Mouse (Mus musculus): Measurements from ENCODE around the gene Clstn1. TPM values are rescaled to one million over a fixed set of nuclear protein-coding genes. Genes with fewer than 3 reads are reported as not detected.

Gene Clstn1
- polyA plus RNA-seq, 1 experiment from 2014 or later, result 36.1 TPM

GRCm38 (mm10) chr4:149578831-149579230 is 7.4 kb upstream of the Clstn1 start:
- H3K9me3 ChIP-seq (replicated peaks; ENCODE audit: control insufficient read depth, low read length), result no peaks in the 10 kb centered on the region
- H3K27ac ChIP-seq (ENCODE audit: low read depth, low read length), result no peak overlapping the region
- H3K9ac ChIP-seq (ENCODE audit: low read length), result no peak overlapping the region; the same call in 1 of the 2 replicates
- peaks cover 19% of the 10 kb centered on the region for H3K4me1 ChIP-seq (ENCODE audit: control insufficient read depth, insufficient read depth, low read length)
- no peaks in the 10 kb centered on the region for H3K27me3 ChIP-seq (replicated peaks; ENCODE audit: control insufficient read depth, insufficient read depth, low read length)
- WGBS, result 13% methylated on average over 7 of the region's 7 CpGs
- H3K4me2 ChIP-seq (ENCODE audit: low read length), result no peak overlapping the region
- H3K4me3 ChIP-seq (ENCODE audit: low read depth, low read length), result no peak overlapping the region
- DNase-seq (ENCODE audit: low spot score), result peak; percentile 60
- H3K36me3 ChIP-seq (ENCODE audit: control insufficient read depth, insufficient read depth, low read length), result no peaks in the 10 kb centered on the region
- peak; percentile 57 for ATAC-seq

GRCm38 (mm10) chr4:149585236-149585635 is 1.0 kb upstream of the Clstn1 start:
- ATAC-seq (no peak), DNase-seq (ENCODE audit: low spot score) (no peak)
- Histone ChIP-seq H3K4me3 (ENCODE audit: low read depth, low read length) (no peak overlapping the region), H3K9ac (ENCODE audit: low read length) (no peak overlapping the region), H3K27ac (ENCODE audit: low read depth, low read length) (no peak overlapping the region), H3K27me3 (replicated peaks; ENCODE audit: control insufficient read depth, insufficient read depth, low read length) (no peaks in the 10 kb centered on the region; the same call in 1 of the 2 replicates), H3K4me2 (ENCODE audit: low read length) (no peak overlapping the region), H3K9me3 (replicated peaks; ENCODE audit: control insufficient read depth, low read length) (no peaks in the 10 kb centered on the region), H3K4me1 (ENCODE audit: control insufficient read depth, insufficient read depth, low read length) (0 out of 2 replicates have a peak, but pooled peaks cover 5% of the 10 kb centered on the region), H3K36me3 (ENCODE audit: control insufficient read depth, insufficient read depth, low read length) (no peaks in the 10 kb centered on the region)
- WGBS, result 89% methylated on average over 8 of the region's 8 CpGs

- H3K9me3 ChIP-seq (replicated peaks; ENCODE audit: control insufficient read depth, low read length), result no peaks in the 10 kb centered on the region
- H3K27ac ChIP-seq (ENCODE audit: low read depth, low read length), result peak overlapping the region; percentile 74; the same call in 1 of the 2 replicates
- ATAC-seq, result peak; percentile 22
- peak overlapping the region; percentile 94 for H3K9ac ChIP-seq (ENCODE audit: low read length)
- peak overlapping the region; percentile 99 for H3K4me2 ChIP-seq (ENCODE audit: low read length)
- 0 out of 2 replicates have a peak, but pooled peaks cover 5% of the 10 kb centered on the region for H3K4me1 ChIP-seq (ENCODE audit: control insufficient read depth, insufficient read depth, low read length)
- H3K36me3 ChIP-seq (ENCODE audit: control insufficient read depth, insufficient read depth, low read length), result no peaks in the 10 kb centered on the region
- WGBS, result under 1% methylated on average over 72 of the region's 72 CpGs
- H3K27me3 ChIP-seq (replicated peaks; ENCODE audit: control insufficient read depth, insufficient read depth, low read length), result no peaks in the 10 kb centered on the region; the same call in 1 of the 2 replicates
- no peak for DNase-seq (ENCODE audit: low spot score)
- H3K4me3 ChIP-seq (ENCODE audit: low read depth, low read length), result peak overlapping the region; percentile 90
Measured at GRCm38 (mm10) chr4:149586783-149587595, 721 bp downstream of the Clstn1 start.

- Histone ChIP-seq H3K27ac (ENCODE audit: low read depth, low read length) (no peak overlapping the region), H3K9ac (ENCODE audit: low read length) (peak overlapping the region; percentile 94), H3K4me3 (ENCODE audit: low read depth, low read length) (peak overlapping the region; percentile 90), H3K4me2 (ENCODE audit: low read length) (peak overlapping the region; percentile 99), H3K4me1 (ENCODE audit: control insufficient read depth, insufficient read depth, low read length) (0 out of 2 replicates have a peak, but pooled peaks cover 5% of the 10 kb centered on the region), H3K36me3 (ENCODE audit: control insufficient read depth, insufficient read depth, low read length) (no peaks in the 10 kb centered on the region), H3K27me3 (replicated peaks; ENCODE audit: control insufficient read depth, insufficient read depth, low read length) (no peaks in the 10 kb centered on the region; the same call in 1 of the 2 replicates), H3K9me3 (replicated peaks; ENCODE audit: control insufficient read depth, low read length) (no peaks in the 10 kb centered on the region)
- WGBS, result 2% methylated on average over 24 of the region's 24 CpGs
- ATAC-seq (peak; percentile 29; the same call in 1 of the 2 replicates), DNase-seq (ENCODE audit: low spot score) (no peak)
Measured at GRCm38 (mm10) chr4:149587596-149588168, 1.4 kb downstream of the Clstn1 start.

- Histone ChIP-seq H3K9me3 (replicated peaks; ENCODE audit: control insufficient read depth, low read length) (no peaks in the 10 kb centered on the region), H3K9ac (ENCODE audit: low read length) (no peak overlapping the region), H3K36me3 (ENCODE audit: control insufficient read depth, insufficient read depth, low read length) (no peaks in the 10 kb centered on the region), H3K4me3 (ENCODE audit: low read depth, low read length) (no peak overlapping the region), H3K4me2 (ENCODE audit: low read length) (no peak overlapping the region), H3K27me3 (replicated peaks; ENCODE audit: control insufficient read depth, insufficient read depth, low read length) (no peaks in the 10 kb centered on the region; the same call in 1 of the 2 replicates), H3K4me1 (ENCODE audit: control insufficient read depth, insufficient read depth, low read length) (peaks cover 10% of the 10 kb centered on the region; the same call in 1 of the 2 replicates), H3K27ac (ENCODE audit: low read depth, low read length) (no peak overlapping the region)
- no peak for ATAC-seq
- DNase-seq (ENCODE audit: low spot score), result no peak
- WGBS, result 100% methylated on average over 1 of the region's 1 CpGs
Measured at GRCm38 (mm10) chr4:149590200-149590599, 3.9 kb downstream of the Clstn1 start.

- Histone ChIP-seq H3K4me1 (ENCODE audit: control insufficient read depth, insufficient read depth, low read length) (peaks cover 11% of the 10 kb centered on the region; the same call in 1 of the 2 replicates), H3K4me3 (ENCODE audit: low read depth, low read length) (no peak overlapping the region), H3K27me3 (replicated peaks; ENCODE audit: control insufficient read depth, insufficient read depth, low read length) (no peaks in the 10 kb centered on the region; the same call in 1 of the 2 replicates), H3K36me3 (ENCODE audit: control insufficient read depth, insufficient read depth, low read length) (no peaks in the 10 kb centered on the region), H3K27ac (ENCODE audit: low read depth, low read length) (no peak overlapping the region), H3K4me2 (ENCODE audit: low read length) (no peak overlapping the region), H3K9ac (ENCODE audit: low read length) (no peak overlapping the region), H3K9me3 (replicated peaks; ENCODE audit: control insufficient read depth, low read length) (no peaks in the 10 kb centered on the region)
- 95% methylated on average over 2 of the region's 2 CpGs for WGBS
- ATAC-seq (no peak), DNase-seq (ENCODE audit: low spot score) (no peak)
Measured at GRCm38 (mm10) chr4:149591486-149591885, 5.2 kb downstream of the Clstn1 start.

- 59% methylated on average over 9 of the region's 9 CpGs for WGBS
- Histone ChIP-seq H3K36me3 (ENCODE audit: control insufficient read depth, insufficient read depth, low read length) (no peaks in the 10 kb centered on the region), H3K4me2 (ENCODE audit: low read length) (no peak overlapping the region), H3K9ac (ENCODE audit: low read length) (no peak overlapping the region), H3K27ac (ENCODE audit: low read depth, low read length) (peak overlapping the region; percentile 63; the same call in 1 of the 2 replicates), H3K4me1 (ENCODE audit: control insufficient read depth, insufficient read depth, low read length) (peaks cover 6% of the 10 kb centered on the region), H3K27me3 (replicated peaks; ENCODE audit: control insufficient read depth, insufficient read depth, low read length) (no peaks in the 10 kb centered on the region), H3K4me3 (ENCODE audit: low read depth, low read length) (no peak overlapping the region), H3K9me3 (replicated peaks; ENCODE audit: control insufficient read depth, low read length) (no peaks in the 10 kb centered on the region)
- ATAC-seq, result peak; percentile 79
- peak; percentile 78 for DNase-seq (ENCODE audit: low spot score)
Measured at GRCm38 (mm10) chr4:149594913-149595581, 8.8 kb downstream of the Clstn1 start.

- H3K27ac ChIP-seq (ENCODE audit: low read depth, low read length), result no peak overlapping the region
- DNase-seq (ENCODE audit: low spot score), result peak; percentile 66
- H3K36me3 ChIP-seq (ENCODE audit: control insufficient read depth, insufficient read depth, low read length), result no peaks in the 10 kb centered on the region
- no peak overlapping the region for H3K9ac ChIP-seq (ENCODE audit: low read length)
- peak; percentile 40; the same call in 1 of the 2 replicates for ATAC-seq
- H3K9me3 ChIP-seq (replicated peaks; ENCODE audit: control insufficient read depth, low read length), result no peaks in the 10 kb centered on the region
- H3K4me1 ChIP-seq (ENCODE audit: control insufficient read depth, insufficient read depth, low read length), result peaks cover 9% of the 10 kb centered on the region
- H3K27me3 ChIP-seq (replicated peaks; ENCODE audit: control insufficient read depth, insufficient read depth, low read length), result no peaks in the 10 kb centered on the region
- no peak overlapping the region for H3K4me3 ChIP-seq (ENCODE audit: low read depth, low read length)
- WGBS, result 66% methylated on average over 12 of the region's 12 CpGs
- no peak overlapping the region for H3K4me2 ChIP-seq (ENCODE audit: low read length)
Measured at GRCm38 (mm10) chr4:149597641-149598208, 11.5 kb downstream of the Clstn1 start.
